Mouse (Mus musculus) heart, adult 2 months (tissue): ENCODE results near the gene Cdkn2aip.

Experiments
- CTCF ChIP-seq: fragments of 200-600 bp; IDR thresholded peaks from 2 replicates; pipeline ENCODE4 v1.8.1; 2022; ENCODE audit warnings: antibody characterized with exemption, mild to moderate bottlenecking, moderate library complexity
- EP300 ChIP-seq: fragments of 200-500 bp; IDR thresholded peaks from 2 replicates; pipeline ENCODE4 v1.6.1; 2011; ENCODE audit warnings: low read depth, low read length, control low read depth; ENCODE audit not compliant: insufficient read depth
- POLR2A ChIP-seq: fragments of 200-500 bp; IDR thresholded peaks from 2 replicates; pipeline ENCODE4 v1.6.1; 2011; ENCODE audit warnings: mild to moderate bottlenecking, low read depth, low read length, control low read depth; ENCODE audit not compliant: insufficient read depth

- no peak for TF ChIP-seq CTCF
- no peak for TF ChIP-seq POLR2A
- TF ChIP-seq EP300: no peak
Measured at GRCm38 (mm10) chr8:47746304-47746703, 32.6 kb upstream of the Cdkn2aip start.
